Mouse (Mus musculus) heart, embryonic 11.5 days (tissue): ENCODE measurements around the gene Olfr1136. TPM values are rescaled to one million over a fixed set of nuclear protein-coding genes. Genes with fewer than 3 reads are reported as not detected.

Experiments used
- ATAC-seq: fragments of 200-750 bp; cut with Nextera tagmentation; replicated peaks from 2 replicates; pipeline ENCODE4 v1.8.0; 2017; ENCODE audit warnings: moderate library complexity; ENCODE audit not compliant: insufficient number of reproducible peaks, low FRiP score, low TSS enrichment
- H3K27ac ChIP-seq: fragments of 300-500 bp; sonication (generic); 2 replicates; pipeline ENCODE4 v1.5.1; 2014; ENCODE audit warnings: mild to moderate bottlenecking, low read depth, low read length
- H3K27me3 ChIP-seq: fragments of 300-500 bp; sonication (generic); 2 replicates; pipeline ENCODE4 v1.6.1; 2014; ENCODE audit warnings: mild to moderate bottlenecking, low read length, mixed read lengths; ENCODE audit not compliant: control insufficient read depth, insufficient read depth
- H3K36me3 ChIP-seq: fragments of 300-500 bp; sonication (generic); 2 replicates; pipeline ENCODE4 v1.6.1; 2014; ENCODE audit warnings: mild to moderate bottlenecking, low read length, moderate library complexity, mixed read lengths; ENCODE audit not compliant: control insufficient read depth, insufficient read depth
- H3K4me1 ChIP-seq: fragments of 300-500 bp; sonication (generic); 2 replicates; pipeline ENCODE4 v1.6.1; 2014; ENCODE audit warnings: low read length; ENCODE audit not compliant: control insufficient read depth, insufficient read depth
- H3K4me2 ChIP-seq: fragments of 300-500 bp; sonication (generic); 2 replicates; pipeline ENCODE4 v1.6.1; 2014; ENCODE audit warnings: mild to moderate bottlenecking, moderate library complexity
- H3K4me3 ChIP-seq: fragments of 300-500 bp; sonication (generic); 2 replicates; pipeline ENCODE4 v1.5.1; 2014; ENCODE audit warnings: low read depth, low read length
- H3K9ac ChIP-seq: fragments of 300-500 bp; sonication (generic); 2 replicates; pipeline ENCODE4 v1.6.1; 2014; ENCODE audit warnings: mild to moderate bottlenecking, low read depth, low read length, moderate library complexity
- H3K9me3 ChIP-seq: fragments of 300-500 bp; sonication (generic); replicated peaks from 2 replicates; pipeline ENCODE4 v1.6.1; 2016; ENCODE audit warnings: low read length; ENCODE audit not compliant: control insufficient read depth
- WGBS: fragments of 180-500 bp; shearing (Covaris S2); extraction: QIAGEN DNeasy Blood & Tissue Kit; methylation state at CpG from one replicate; pipeline ENCODE4 v1.1.7; 2014; ENCODE audit not compliant: insufficient replicate concordance; 5-methylcytosine and 5-hydroxymethylcytosine counted together
- polyA plus RNA-seq: library from polyadenylated mRNA; unstranded; fragments of >200 nt; fragmentation: Nextera tagmentation; extraction: Ambion mirVana; gene quantifications from 2 replicates; pipeline ENCODE4 v1.2.1, GENCODE M21; 2014

Gene Olfr1136
- polyA plus RNA-seq: not detected in 2 replicates

GRCm38 (mm10) chr2:87693847-87694246, at the start of gene Olfr1136:
Olfr1136 (minus strand) TSS chr2:87693947.
- Histone ChIP-seq H3K27me3 (no peaks in the 10 kb centered on the region), H3K4me3 (no peak within 1 kb of the TSS), H3K9me3 (no peaks in the 10 kb centered on the region), H3K4me2 (no peak within 1 kb of the TSS), H3K9ac (no peak within 1 kb of the TSS), H3K36me3 (no peaks in the 10 kb centered on the region), H3K4me1 (no peaks in the 10 kb centered on the region), H3K27ac (no peak within 1 kb of the TSS)
- no peak for ATAC-seq

GRCm38 (mm10) chr2:87743452-87743851, 49.7 kb upstream of the Olfr1136 start, which contains the start of gene Olfr1140:
Olfr1140 (plus strand) TSS chr2:87743752.
- Histone ChIP-seq H3K27me3 (no peaks in the 10 kb centered on the region), H3K9ac (no peak within 1 kb of the TSS), H3K9me3 (no peaks in the 10 kb centered on the region), H3K36me3 (no peaks in the 10 kb centered on the region), H3K4me2 (no peak within 1 kb of the TSS), H3K4me3 (no peak within 1 kb of the TSS), H3K27ac (no peak within 1 kb of the TSS), H3K4me1 (no peaks in the 10 kb centered on the region)
- ATAC-seq: no peak
- 73% methylated on average over 3 of the region's 3 CpGs for WGBS

- WGBS: 76% methylated on average over 1 of the region's 1 CpGs
- ATAC-seq: no peak
- Histone ChIP-seq H3K9ac (no peak within 1 kb of the TSS), H3K4me3 (no peak within 1 kb of the TSS), H3K9me3 (no peaks in the 10 kb centered on the region), H3K27ac (no peak within 1 kb of the TSS), H3K4me2 (no peak within 1 kb of the TSS), H3K36me3 (no peaks in the 10 kb centered on the region), H3K4me1 (no peaks in the 10 kb centered on the region), H3K27me3 (no peaks in the 10 kb centered on the region)
Observed at GRCm38 (mm10) chr2:87739878-87740277, 46.1 kb upstream of the Olfr1136 start, which contains the start of gene Olfr1138. Olfr1138 (minus strand) TSS chr2:87739978.

GRCm38 (mm10) chr2:87713079-87713478, 19.3 kb upstream of the Olfr1136 start, which contains the start of gene Olfr1137:
Olfr1137 (minus strand) TSS chr2:87713179.
- ATAC-seq: no peak
- H3K36me3 ChIP-seq: no peaks in the 10 kb centered on the region
- no peak within 1 kb of the TSS for H3K27ac ChIP-seq
- no peak within 1 kb of the TSS for H3K4me3 ChIP-seq
- no peaks in the 10 kb centered on the region for H3K4me1 ChIP-seq
- H3K9ac ChIP-seq: no peak within 1 kb of the TSS
- H3K27me3 ChIP-seq: no peaks in the 10 kb centered on the region
- no peaks in the 10 kb centered on the region for H3K9me3 ChIP-seq
- no peak within 1 kb of the TSS for H3K4me2 ChIP-seq

- H3K9me3 ChIP-seq: no peaks in the 10 kb centered on the region
- H3K36me3 ChIP-seq: no peaks in the 10 kb centered on the region
- H3K27ac ChIP-seq: no peak within 1 kb of the TSS
- WGBS: 19% methylated on average over 1 of the region's 1 CpGs
- H3K4me2 ChIP-seq: no peak within 1 kb of the TSS
- H3K4me3 ChIP-seq: no peak within 1 kb of the TSS
- H3K27me3 ChIP-seq: no peaks in the 10 kb centered on the region
- H3K4me1 ChIP-seq: no peaks in the 10 kb centered on the region
- ATAC-seq: no peak
- no peak within 1 kb of the TSS for H3K9ac ChIP-seq
Observed at GRCm38 (mm10) chr2:87673564-87673963, 20.2 kb downstream of the Olfr1136 start, which contains the start of gene Olfr1135. Olfr1135 (minus strand) TSS chr2:87673664.

- Histone ChIP-seq H3K4me3 (no peak within 1 kb of the TSS), H3K4me1 (no peaks in the 10 kb centered on the region), H3K27me3 (no peaks in the 10 kb centered on the region), H3K4me2 (no peak within 1 kb of the TSS), H3K9me3 (no peaks in the 10 kb centered on the region), H3K27ac (no peak within 1 kb of the TSS), H3K9ac (no peak within 1 kb of the TSS), H3K36me3 (no peaks in the 10 kb centered on the region)
- no peak for ATAC-seq
- 71% methylated on average over 2 of the region's 2 CpGs for WGBS
Observed at GRCm38 (mm10) chr2:87658360-87658759, 35.4 kb downstream of the Olfr1136 start, which contains the start of gene Olfr1134. Olfr1134 (minus strand) TSS chr2:87658460.

GRCm38 (mm10) chr2:87647274-87647673, 46.5 kb downstream of the Olfr1136 start, which contains the start of gene Olfr1133:
Olfr1133 (minus strand) TSS chr2:87647374.
- H3K4me1 ChIP-seq: no peaks in the 10 kb centered on the region
- ATAC-seq: no peak
- H3K4me2 ChIP-seq: no peak within 1 kb of the TSS
- no peaks in the 10 kb centered on the region for H3K9me3 ChIP-seq
- H3K36me3 ChIP-seq: no peaks in the 10 kb centered on the region
- no peak within 1 kb of the TSS for H3K4me3 ChIP-seq
- H3K9ac ChIP-seq: no peak within 1 kb of the TSS
- H3K27ac ChIP-seq: no peak within 1 kb of the TSS
- no peaks in the 10 kb centered on the region for H3K27me3 ChIP-seq

Other genes with a start within 250 kb of the Olfr1136 start
- not detected in 2 replicates for gene Olfr1126, start 240.0 kb downstream of the Olfr1136 start, polyA plus RNA-seq
- not detected in 2 replicates for gene Pramel7, start 196.9 kb downstream of the Olfr1136 start, polyA plus RNA-seq
- not detected in 2 replicates for gene Pramel6, start 187.4 kb downstream of the Olfr1136 start, polyA plus RNA-seq
- not detected in 2 replicates for gene Olfr153, start 162.2 kb downstream of the Olfr1136 start, polyA plus RNA-seq
- gene Olfr1128, start 148.4 kb downstream of the Olfr1136 start, polyA plus RNA-seq: not detected in 2 replicates
- not detected in 2 replicates for gene Olfr1129, start 120.0 kb downstream of the Olfr1136 start, polyA plus RNA-seq
- gene Olfr1130, start 87.7 kb downstream of the Olfr1136 start, polyA plus RNA-seq: not detected in 2 replicates
- not detected in 2 replicates for gene Olfr1131, start 66.8 kb downstream of the Olfr1136 start, polyA plus RNA-seq
- gene Olfr1132, start 56.4 kb downstream of the Olfr1136 start, polyA plus RNA-seq: not detected in 2 replicates
- gene Olfr1133, start 46.6 kb downstream of the Olfr1136 start, polyA plus RNA-seq: not detected in 2 replicates
- gene Olfr1134, start 35.5 kb downstream of the Olfr1136 start, polyA plus RNA-seq: not detected in 2 replicates
- not detected in 2 replicates for gene Olfr1135, start 20.3 kb downstream of the Olfr1136 start, polyA plus RNA-seq
- not detected in 2 replicates for gene Olfr1137, start 19.2 kb upstream of the Olfr1136 start, polyA plus RNA-seq
- gene Olfr1138, start 46.0 kb upstream of the Olfr1136 start, polyA plus RNA-seq: not detected in 2 replicates
- gene Olfr1140, start 49.8 kb upstream of the Olfr1136 start, polyA plus RNA-seq: not detected in 2 replicates
- not detected in 2 replicates for gene Olfr1141, start 60.0 kb upstream of the Olfr1136 start, polyA plus RNA-seq
- not detected in 2 replicates for gene Olfr152, start 85.5 kb upstream of the Olfr1136 start, polyA plus RNA-seq
- gene Olfr1143, start 106.6 kb upstream of the Olfr1136 start, polyA plus RNA-seq: not detected in 2 replicates
- not detected in 2 replicates for gene Olfr1145, start 115.9 kb upstream of the Olfr1136 start, polyA plus RNA-seq
- not detected in 2 replicates for gene Olfr1148, start 136.6 kb upstream of the Olfr1136 start, polyA plus RNA-seq
- gene Olfr1150-ps1, start 150.0 kb upstream of the Olfr1136 start, polyA plus RNA-seq: not detected in 2 replicates
- not detected in 2 replicates for gene Olfr1151, start 161.9 kb upstream of the Olfr1136 start, polyA plus RNA-seq
- not detected in 2 replicates for gene Olfr1152, start 172.5 kb upstream of the Olfr1136 start, polyA plus RNA-seq
- gene Olfr1153, start 201.0 kb upstream of the Olfr1136 start, polyA plus RNA-seq: not detected in 2 replicates
- not detected in 2 replicates for gene Olfr1154, start 211.2 kb upstream of the Olfr1136 start, polyA plus RNA-seq